Mouse (Mus musculus) embryonic facial prominence, embryonic 13.5 days (tissue): ENCODE data around the gene Srsf1. TPM values are rescaled to one million over a fixed set of nuclear protein-coding genes. Genes with fewer than 3 reads are reported as not detected.

Source experiments
- ATAC-seq: fragments of 200-750 bp; cut with Nextera tagmentation; 2 replicates; pipeline ENCODE4 v1.8.0; 2017; ENCODE audit warnings: low read depth; ENCODE audit not compliant: insufficient number of reproducible peaks, insufficient read depth, low FRiP score, low TSS enrichment
- H3K27ac ChIP-seq: fragments of 300-500 bp; sonication (generic); 2 replicates; pipeline ENCODE4 v1.5.1; 2015; ENCODE audit warnings: moderate library complexity, mild to moderate bottlenecking, inconsistent platforms
- H3K27me3 ChIP-seq: fragments of 300-500 bp; sonication (generic); 2 replicates; pipeline ENCODE4 v1.6.1; 2015; ENCODE audit warnings: mild to moderate bottlenecking, inconsistent platforms
- H3K36me3 ChIP-seq: fragments of 300-500 bp; sonication (generic); 2 replicates; pipeline ENCODE4 v1.6.1; 2015; ENCODE audit warnings: mild to moderate bottlenecking, inconsistent platforms
- H3K4me1 ChIP-seq: fragments of 300-500 bp; sonication (generic); 2 replicates; pipeline ENCODE4 v1.6.1; 2015; ENCODE audit warnings: inconsistent platforms
- H3K4me2 ChIP-seq: fragments of 300-500 bp; sonication (generic); 2 replicates; pipeline ENCODE4 v1.6.1; 2015; ENCODE audit warnings: moderate library complexity, mild to moderate bottlenecking, inconsistent platforms
- H3K4me3 ChIP-seq: fragments of 300-500 bp; sonication (generic); 2 replicates; pipeline ENCODE4 v1.5.1; 2015; ENCODE audit warnings: mild to moderate bottlenecking, inconsistent platforms
- H3K9ac ChIP-seq: fragments of 300-500 bp; sonication (generic); 2 replicates; pipeline ENCODE4 v1.6.1; 2015; ENCODE audit warnings: mild to moderate bottlenecking, inconsistent platforms
- H3K9me3 ChIP-seq: fragments of 300-500 bp; sonication (generic); 2 replicates; pipeline ENCODE4 v1.6.1; 2016; ENCODE audit warnings: inconsistent platforms
- WGBS: fragments of 180-500 bp; shearing (Covaris S2); methylation state at CpG from one replicate; pipeline ENCODE4 v1.1.7; 2015; ENCODE audit warnings: mixed read lengths; 5-methylcytosine and 5-hydroxymethylcytosine counted together
- polyA plus RNA-seq: library from polyadenylated mRNA; unstranded; fragments of >200 nt; fragmentation: Nextera tagmentation; extraction: Ambion mirVana; gene quantifications from 2 replicates; pipeline ENCODE4 v1.2.1, GENCODE M21; 2015

Gene Srsf1
- polyA plus RNA-seq, 1 experiment from 2014 or later = 374 TPM

DNA sequence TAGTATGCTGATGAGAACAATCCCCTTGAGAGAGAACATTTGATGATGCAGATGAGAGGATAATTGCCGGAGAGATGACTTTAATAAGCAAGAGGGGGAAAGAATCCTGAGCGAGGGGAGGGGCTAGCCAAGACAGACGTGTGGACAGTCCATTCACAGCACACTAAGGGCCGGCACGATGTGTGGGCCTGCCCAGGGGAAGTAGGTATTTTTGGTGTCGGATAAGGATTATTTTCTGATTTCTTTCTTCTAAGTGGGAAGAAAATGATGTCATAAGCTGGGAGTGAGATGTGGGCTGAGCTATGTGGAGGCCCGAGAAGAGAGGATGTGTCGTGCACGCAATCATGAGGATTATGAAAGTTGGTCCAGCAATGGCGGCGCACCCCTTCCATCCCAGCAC is 32.0 kb upstream of the Srsf1 start:
- Histone ChIP-seq H3K27me3 (no peaks in the 10 kb centered on the region), H3K4me2 (no peak overlapping the region), H3K4me3 (no peak overlapping the region), H3K9me3 (no peaks in the 10 kb centered on the region), H3K27ac (no peak overlapping the region), H3K36me3 (no peaks in the 10 kb centered on the region), H3K9ac (no peak overlapping the region), H3K4me1 (peaks cover 10% of the 10 kb centered on the region)
- ATAC-seq = no peak
- WGBS = 89% methylated on average over 11 of the region's 11 CpGs

DNA sequence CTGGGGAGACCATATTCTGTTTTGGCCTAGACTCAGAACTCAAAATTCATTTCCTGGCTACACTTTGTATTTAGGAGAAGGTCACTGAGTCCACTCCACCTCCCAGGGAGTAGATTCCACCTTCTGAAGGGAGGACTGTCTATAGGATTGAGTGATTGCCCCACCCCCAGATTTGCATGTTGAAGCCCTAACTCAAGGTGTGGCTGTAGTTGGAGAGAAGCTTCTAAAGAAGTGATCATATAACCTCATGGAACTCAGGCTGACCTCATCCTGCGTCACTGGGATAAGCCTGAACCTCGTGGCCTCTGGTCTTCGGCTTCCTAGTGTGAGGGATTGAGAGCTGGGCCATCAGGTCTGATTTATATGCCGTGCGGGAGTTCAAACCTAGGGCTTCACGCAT is 31.4 kb upstream of the Srsf1 start:
- H3K9ac ChIP-seq = no peak overlapping the region
- no peaks in the 10 kb centered on the region for H3K27me3 ChIP-seq
- 85% methylated on average over 6 of the region's 6 CpGs for WGBS
- H3K36me3 ChIP-seq = no peaks in the 10 kb centered on the region
- no peak for ATAC-seq
- no peak overlapping the region for H3K27ac ChIP-seq
- H3K4me2 ChIP-seq = no peak overlapping the region
- H3K9me3 ChIP-seq = no peaks in the 10 kb centered on the region
- 0 out of 2 replicates have a peak, but pooled peaks cover 9% of the 10 kb centered on the region for H3K4me1 ChIP-seq
- H3K4me3 ChIP-seq = no peak overlapping the region

DNA sequence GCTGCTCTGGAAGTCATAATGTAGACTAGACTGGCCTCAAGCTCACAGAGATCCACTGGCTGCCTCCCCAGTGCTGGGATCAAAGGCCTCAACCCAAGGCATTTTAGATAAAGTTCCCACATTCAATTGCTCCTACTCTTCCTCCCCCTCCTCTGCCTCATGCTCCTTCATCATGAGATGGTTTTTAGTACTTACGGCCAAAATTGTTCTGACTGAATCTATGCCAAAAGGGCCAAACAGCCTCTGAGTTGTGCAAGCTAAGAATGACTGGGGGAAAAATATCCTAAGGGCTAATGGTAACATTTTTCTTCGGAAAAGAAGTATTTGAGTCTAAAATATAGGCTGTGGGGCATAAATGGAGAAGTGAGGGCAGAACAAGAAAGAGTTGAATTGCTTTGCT is 23.2 kb upstream of the Srsf1 start:
- Histone ChIP-seq H3K4me3 (no peak overlapping the region), H3K9me3 (no peaks in the 10 kb centered on the region), H3K27me3 (no peaks in the 10 kb centered on the region), H3K27ac (no peak overlapping the region), H3K4me1 (0 out of 2 replicates have a peak, but pooled peaks cover 3% of the 10 kb centered on the region), H3K9ac (no peak overlapping the region), H3K36me3 (no peaks in the 10 kb centered on the region), H3K4me2 (no peak overlapping the region)
- WGBS = 71% methylated on average over 2 of the region's 2 CpGs
- no peak for ATAC-seq

DNA sequence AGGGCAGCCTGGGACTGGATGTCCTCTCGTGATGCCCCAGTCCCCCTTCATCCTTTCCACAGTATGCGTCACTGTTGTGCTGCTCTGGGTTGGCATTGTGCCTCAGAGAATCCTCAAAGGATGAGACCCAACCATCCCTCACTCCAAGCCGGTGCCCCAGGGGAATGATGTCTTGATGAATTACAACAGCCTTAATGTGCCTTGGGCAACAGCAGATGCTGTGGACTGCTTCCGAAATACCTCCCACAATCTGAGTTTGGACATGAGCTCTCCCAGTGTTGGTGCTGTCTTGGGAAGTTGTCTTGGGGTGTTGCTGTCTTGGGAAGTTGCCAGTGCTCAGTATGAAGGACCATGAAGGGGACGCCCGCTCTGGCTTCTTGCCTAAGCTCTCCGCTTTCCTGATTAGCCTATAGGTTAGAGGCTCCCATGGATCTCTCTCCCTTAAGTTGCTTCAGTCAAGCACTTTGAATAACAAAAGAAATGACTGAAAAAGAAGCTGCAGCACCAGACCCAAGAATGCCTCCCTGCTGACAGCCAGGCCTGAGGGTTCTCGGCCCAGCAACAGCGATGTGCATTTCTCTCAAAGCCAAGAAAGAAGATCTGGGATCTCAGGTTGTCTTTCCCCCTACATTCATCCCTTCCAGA is 19.7 kb upstream of the Srsf1 start:
- H3K9me3 ChIP-seq = no peaks in the 10 kb centered on the region
- no peak overlapping the region for H3K4me2 ChIP-seq
- H3K4me3 ChIP-seq = no peak overlapping the region
- no peak for ATAC-seq
- H3K36me3 ChIP-seq = no peaks in the 10 kb centered on the region
- no peak overlapping the region for H3K9ac ChIP-seq
- no peak overlapping the region for H3K27ac ChIP-seq
- WGBS = 63% methylated on average over 9 of the region's 9 CpGs
- peaks cover 5% of the 10 kb centered on the region; the same call in 1 of the 2 replicates for H3K4me1 ChIP-seq
- no peaks in the 10 kb centered on the region for H3K27me3 ChIP-seq

DNA sequence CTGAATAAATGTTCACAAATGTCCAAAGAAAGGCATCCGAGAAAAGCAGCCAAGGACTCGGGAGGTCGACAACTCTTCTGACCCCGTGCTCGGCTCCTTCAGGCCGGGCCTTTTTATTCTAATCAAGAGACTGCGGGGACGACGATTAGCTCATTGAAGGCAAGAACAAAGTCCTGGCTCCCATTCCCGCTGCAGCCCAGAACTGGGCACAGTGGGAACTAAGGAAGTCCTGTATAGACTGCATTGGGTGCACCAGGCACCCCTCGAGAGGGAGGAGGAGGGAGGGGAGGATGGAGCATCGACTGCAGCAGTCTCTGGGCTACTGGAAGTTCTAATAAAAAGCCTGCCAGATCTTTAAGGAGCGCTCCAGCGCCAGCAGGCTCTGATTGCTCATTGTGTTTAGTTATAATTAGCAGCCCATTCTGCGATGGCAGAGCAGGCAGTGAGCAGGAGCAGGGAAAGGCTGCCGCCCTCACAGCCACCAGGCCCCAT is 18.9 kb upstream of the Srsf1 start:
- Histone ChIP-seq H3K36me3 (no peaks in the 10 kb centered on the region), H3K4me2 (no peak overlapping the region), H3K9ac (no peak overlapping the region), H3K4me3 (no peak overlapping the region), H3K27me3 (no peaks in the 10 kb centered on the region), H3K9me3 (no peaks in the 10 kb centered on the region), H3K4me1 (peaks cover 5% of the 10 kb centered on the region; the same call in 1 of the 2 replicates), H3K27ac (no peak overlapping the region)
- 20% methylated on average over 16 of the region's 16 CpGs for WGBS
- ATAC-seq = no peak

DNA sequence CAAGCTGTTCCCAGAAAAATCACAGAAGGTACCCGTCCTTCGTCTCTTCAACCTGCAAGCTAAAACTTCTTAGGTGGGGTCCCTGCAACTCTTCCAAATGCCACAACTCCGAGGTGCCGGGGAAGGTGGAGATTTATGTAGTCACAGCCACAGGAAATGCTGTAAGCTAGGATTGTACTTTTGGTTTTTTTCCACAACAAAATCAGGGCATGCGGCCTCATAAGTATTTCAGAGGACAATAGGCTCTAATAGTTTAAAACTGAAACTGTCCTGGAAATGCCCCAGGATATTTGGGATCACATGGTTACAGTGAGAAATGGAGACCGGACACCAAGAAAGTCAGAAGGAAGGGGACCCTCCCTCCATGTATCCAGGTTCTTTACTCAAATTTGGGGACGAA is 17.0 kb upstream of the Srsf1 start:
- no peak overlapping the region for H3K4me2 ChIP-seq
- no peak overlapping the region for H3K27ac ChIP-seq
- no peak overlapping the region for H3K4me3 ChIP-seq
- WGBS = 87% methylated on average over 7 of the region's 7 CpGs
- ATAC-seq = no peak
- H3K27me3 ChIP-seq = no peaks in the 10 kb centered on the region
- H3K4me1 ChIP-seq = peaks cover 5% of the 10 kb centered on the region; the same call in 1 of the 2 replicates
- H3K9ac ChIP-seq = no peak overlapping the region
- no peaks in the 10 kb centered on the region for H3K9me3 ChIP-seq
- H3K36me3 ChIP-seq = 0 out of 2 replicates have a peak, but pooled peaks cover 3% of the 10 kb centered on the region

DNA sequence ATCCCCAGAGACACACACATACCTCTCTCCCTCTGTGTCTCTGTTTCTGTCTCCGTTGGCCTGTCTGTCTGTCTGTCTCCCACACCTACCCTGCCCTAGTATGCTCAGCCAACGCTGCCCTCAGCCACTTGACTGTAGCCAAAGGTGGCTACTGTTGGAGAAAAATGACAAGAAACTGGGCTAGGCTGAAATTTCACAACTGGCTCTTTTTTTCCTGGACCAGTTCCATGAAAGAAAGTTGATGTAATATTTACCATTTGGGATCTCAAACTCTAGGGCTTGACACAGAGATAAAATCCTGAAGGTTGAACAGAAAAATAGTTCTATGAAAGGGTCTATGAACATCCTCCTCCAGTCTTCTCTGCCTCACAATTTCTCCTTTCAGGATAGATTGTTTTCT is 16.3 kb upstream of the Srsf1 start:
- Histone ChIP-seq H3K4me3 (no peak overlapping the region), H3K36me3 (0 out of 2 replicates have a peak, but pooled peaks cover 3% of the 10 kb centered on the region), H3K27me3 (no peaks in the 10 kb centered on the region), H3K27ac (no peak overlapping the region), H3K4me2 (no peak overlapping the region), H3K9me3 (no peaks in the 10 kb centered on the region), H3K4me1 (peaks cover 5% of the 10 kb centered on the region; the same call in 1 of the 2 replicates), H3K9ac (no peak overlapping the region)
- no peak for ATAC-seq
- WGBS = 79% methylated on average over 2 of the region's 2 CpGs

DNA sequence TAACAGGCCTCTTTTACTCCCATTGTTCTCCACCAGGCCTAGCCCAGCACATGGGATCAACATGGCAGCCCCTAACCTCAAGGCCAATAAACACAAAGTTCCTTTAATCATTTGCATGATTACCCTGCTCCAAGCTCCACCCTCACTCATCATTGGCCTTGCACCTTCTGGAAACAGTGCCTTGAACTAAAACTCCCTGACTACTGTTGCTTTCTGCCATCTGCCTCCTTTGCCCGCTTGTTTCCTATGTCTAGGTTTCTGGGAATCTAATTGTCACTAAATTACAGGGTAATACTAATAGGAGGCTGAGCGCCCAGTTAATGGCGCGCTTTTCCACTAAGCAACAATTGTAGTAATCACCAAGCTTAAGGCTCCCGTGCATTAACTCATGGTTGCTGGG is 15.4 kb upstream of the Srsf1 start:
- peaks cover 5% of the 10 kb centered on the region; the same call in 1 of the 2 replicates for H3K4me1 ChIP-seq
- ATAC-seq = no peak
- no peak overlapping the region for H3K4me2 ChIP-seq
- no peak overlapping the region for H3K4me3 ChIP-seq
- H3K27me3 ChIP-seq = no peaks in the 10 kb centered on the region
- 70% methylated on average over 5 of the region's 5 CpGs for WGBS
- no peak overlapping the region for H3K27ac ChIP-seq
- H3K9ac ChIP-seq = no peak overlapping the region
- no peaks in the 10 kb centered on the region for H3K9me3 ChIP-seq
- H3K36me3 ChIP-seq = 0 out of 2 replicates have a peak, but pooled peaks cover 3% of the 10 kb centered on the region

DNA sequence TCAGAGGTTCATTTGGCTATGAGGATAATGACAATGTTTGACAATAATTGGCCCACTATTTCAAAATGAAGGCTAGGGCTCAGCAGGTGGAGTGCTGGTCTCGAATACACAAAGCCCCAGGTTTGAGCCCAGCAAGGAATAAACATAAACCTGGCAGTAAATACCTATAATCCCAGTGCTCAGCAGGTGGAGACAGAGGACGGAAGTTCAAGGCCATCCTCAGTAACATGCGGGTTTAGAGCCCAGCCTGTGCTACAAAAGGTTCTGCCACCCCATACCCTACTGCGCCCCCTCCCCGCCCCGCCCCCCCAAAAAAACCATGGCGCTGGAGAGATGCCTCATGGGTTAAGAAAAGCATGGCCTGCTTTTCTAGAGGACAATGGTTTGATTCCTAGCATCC is 11.2 kb upstream of the Srsf1 start:
- peaks cover 3% of the 10 kb centered on the region; the same call in 1 of the 2 replicates for H3K4me1 ChIP-seq
- no peak overlapping the region for H3K9ac ChIP-seq
- H3K4me2 ChIP-seq = no peak overlapping the region
- H3K9me3 ChIP-seq = no peaks in the 10 kb centered on the region
- H3K4me3 ChIP-seq = no peak overlapping the region
- ATAC-seq = no peak
- 0 out of 2 replicates have a peak, but pooled peaks cover 3% of the 10 kb centered on the region for H3K36me3 ChIP-seq
- 68% methylated on average over 7 of the region's 7 CpGs for WGBS
- H3K27me3 ChIP-seq = no peaks in the 10 kb centered on the region
- H3K27ac ChIP-seq = no peak overlapping the region

DNA sequence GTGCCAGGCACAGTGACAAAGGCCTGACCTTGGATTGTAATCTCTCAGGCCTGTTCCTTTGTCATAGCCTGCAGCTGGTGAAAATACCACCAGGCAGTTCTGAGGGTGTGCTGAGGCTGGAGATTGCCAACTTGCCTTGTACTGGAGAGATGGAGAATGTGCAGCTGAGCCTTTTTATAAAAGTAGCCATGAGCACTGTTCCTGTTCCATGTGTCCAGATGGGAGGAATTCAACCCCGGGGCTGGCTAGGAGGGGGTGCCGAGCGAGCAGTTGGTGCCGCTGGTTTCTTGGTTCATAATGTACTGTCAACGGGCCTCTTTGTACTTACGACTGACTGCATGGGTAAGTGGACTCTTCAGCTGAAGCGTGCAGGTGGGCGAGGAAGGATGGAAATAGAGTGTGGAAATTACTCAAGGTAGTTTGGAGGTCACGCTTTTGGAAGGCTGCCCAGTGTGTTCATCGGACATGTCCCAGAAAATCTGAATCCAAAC is 10.4 kb upstream of the Srsf1 start:
- Histone ChIP-seq H3K27me3 (no peaks in the 10 kb centered on the region), H3K27ac (no peak overlapping the region), H3K4me3 (no peak overlapping the region), H3K4me1 (no peaks in the 10 kb centered on the region), H3K4me2 (no peak overlapping the region), H3K9ac (no peak overlapping the region), H3K9me3 (no peaks in the 10 kb centered on the region), H3K36me3 (peaks cover 5% of the 10 kb centered on the region; the same call in 1 of the 2 replicates)
- ATAC-seq = no peak
- 78% methylated on average over 10 of the region's 10 CpGs for WGBS

DNA sequence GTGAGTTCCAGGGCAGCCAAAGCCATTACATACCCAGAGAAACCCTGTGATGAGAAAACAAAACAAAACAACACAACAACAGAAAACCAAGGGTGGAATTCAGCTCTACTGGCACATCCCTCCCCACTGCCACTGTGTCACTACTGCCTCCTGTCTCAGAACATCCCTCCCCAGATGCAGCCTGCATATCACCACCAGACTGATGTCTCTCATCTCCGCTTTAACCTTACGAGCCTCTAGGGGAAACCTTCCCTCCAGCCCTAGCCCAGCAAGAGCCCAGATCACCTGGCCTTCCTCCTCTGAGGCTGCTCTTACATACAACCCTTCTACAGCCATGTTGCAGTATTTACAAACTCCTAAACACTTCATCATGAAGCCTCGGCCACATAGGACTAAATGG is 9.8 kb upstream of the Srsf1 start:
- H3K4me2 ChIP-seq = no peak overlapping the region
- H3K4me1 ChIP-seq = no peaks in the 10 kb centered on the region
- H3K36me3 ChIP-seq = peaks cover 9% of the 10 kb centered on the region; the same call in 1 of the 2 replicates
- no peak overlapping the region for H3K4me3 ChIP-seq
- H3K27me3 ChIP-seq = no peaks in the 10 kb centered on the region
- 71% methylated on average over 3 of the region's 3 CpGs for WGBS
- no peak overlapping the region for H3K27ac ChIP-seq
- ATAC-seq = no peak
- H3K9me3 ChIP-seq = no peaks in the 10 kb centered on the region
- H3K9ac ChIP-seq = no peak overlapping the region

DNA sequence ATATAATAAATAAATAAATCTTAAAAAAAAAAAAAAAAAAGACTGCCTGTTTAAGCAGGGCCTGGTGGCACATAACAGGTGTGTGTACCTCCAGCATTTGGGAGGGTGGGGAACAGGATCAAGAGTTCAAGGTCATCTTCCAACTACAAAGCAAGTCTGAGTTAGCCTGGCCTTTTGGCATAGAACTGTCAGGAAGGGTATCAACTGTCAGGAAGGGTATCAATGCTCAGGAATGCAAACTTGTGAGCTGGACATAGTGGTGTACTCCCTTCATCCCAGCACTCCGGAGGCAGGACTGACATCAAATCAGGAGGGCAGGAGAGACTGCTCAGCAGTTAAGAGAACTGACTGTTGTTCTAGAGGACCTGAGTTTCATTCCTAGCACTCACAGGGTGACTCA is 8.1 kb upstream of the Srsf1 start:
- 82% methylated on average over 1 of the region's 1 CpGs for WGBS
- H3K27me3 ChIP-seq = no peaks in the 10 kb centered on the region
- H3K4me2 ChIP-seq = no peak overlapping the region
- no peaks in the 10 kb centered on the region for H3K4me1 ChIP-seq
- H3K27ac ChIP-seq = no peak overlapping the region
- peaks cover 9% of the 10 kb centered on the region; the same call in 1 of the 2 replicates for H3K36me3 ChIP-seq
- H3K9ac ChIP-seq = no peak overlapping the region
- H3K9me3 ChIP-seq = no peaks in the 10 kb centered on the region
- no peak for ATAC-seq
- H3K4me3 ChIP-seq = no peak overlapping the region
